Mouse (Mus musculus) midbrain, embryonic 14.5 days (tissue): Measurements from ENCODE around the gene Rnase11. TPM values are rescaled to one million over a fixed set of nuclear protein-coding genes. Genes with fewer than 3 reads are reported as not detected.
"Not testable (repeated sequence)": the region's sequence is repeated elsewhere in the genome, so short reads cannot be mapped to it uniquely, and the experiment has no call there.

Experiments used
- ATAC-seq: fragments of 200-750 bp; cut with Nextera tagmentation; 2 replicates; pipeline ENCODE4 v1.8.0; 2017; ENCODE audit warnings: moderate number of reproducible peaks, moderate library complexity; ENCODE audit not compliant: low FRiP score, low TSS enrichment
- DNase-seq: peaks from one replicate; pipeline ENCODE4 v3.0.0-alpha.2; 2015
- H3K27ac ChIP-seq: fragments of 300-500 bp; sonication (generic); replicated peaks from 2 replicates; pipeline ENCODE4 v1.5.1; 2014; ENCODE audit warnings: mild to moderate bottlenecking, low read depth, low read length, moderate library complexity
- H3K27me3 ChIP-seq: fragments of 300-500 bp; sonication (generic); 2 replicates; pipeline ENCODE4 v1.6.1; 2014; ENCODE audit warnings: low read length, control low read depth, mixed read lengths; ENCODE audit not compliant: control insufficient read depth, insufficient read depth
- H3K36me3 ChIP-seq: fragments of 300-500 bp; sonication (generic); 2 replicates; pipeline ENCODE4 v1.6.1; 2014; ENCODE audit warnings: low read length, control low read depth; ENCODE audit not compliant: control insufficient read depth, insufficient read depth
- H3K4me1 ChIP-seq: fragments of 300-500 bp; sonication (generic); 2 replicates; pipeline ENCODE4 v1.6.1; 2014; ENCODE audit warnings: mild to moderate bottlenecking, antibody characterized with exemption, low read length, control low read depth; ENCODE audit not compliant: control insufficient read depth, insufficient read depth
- H3K4me2 ChIP-seq: fragments of 300-500 bp; sonication (generic); 2 replicates; pipeline ENCODE4 v1.6.1; 2014; ENCODE audit warnings: mild to moderate bottlenecking, low read length, moderate library complexity
- H3K4me3 ChIP-seq: fragments of 300-500 bp; sonication (generic); replicated peaks from 2 replicates; pipeline ENCODE4 v1.5.1; 2014; ENCODE audit warnings: low read depth, low read length
- H3K9ac ChIP-seq: fragments of 300-500 bp; sonication (generic); replicated peaks from 2 replicates; pipeline ENCODE4 v1.6.1; 2014; ENCODE audit warnings: mild to moderate bottlenecking, low read length, moderate library complexity
- H3K9me3 ChIP-seq: fragments of 300-500 bp; sonication (generic); 2 replicates; pipeline ENCODE4 v1.6.1; 2016; ENCODE audit warnings: low read length, control low read depth, mixed read lengths; ENCODE audit not compliant: control insufficient read depth
- WGBS: fragments of 180-500 bp; shearing (Covaris S2); extraction: QIAGEN DNeasy Blood & Tissue Kit; methylation state at CpG from one replicate; pipeline ENCODE4 v1.1.7; 2014; 5-methylcytosine and 5-hydroxymethylcytosine counted together
- polyA plus RNA-seq: library from polyadenylated mRNA; unstranded; fragments of >200 nt; fragmentation: Nextera tagmentation; extraction: Ambion mirVana; gene quantifications from 2 replicates; pipeline ENCODE4 v1.2.1, GENCODE M21; 2014

Gene Rnase11
- polyA plus RNA-seq, 1 experiment from 2014 or later, result not detected

DNA sequence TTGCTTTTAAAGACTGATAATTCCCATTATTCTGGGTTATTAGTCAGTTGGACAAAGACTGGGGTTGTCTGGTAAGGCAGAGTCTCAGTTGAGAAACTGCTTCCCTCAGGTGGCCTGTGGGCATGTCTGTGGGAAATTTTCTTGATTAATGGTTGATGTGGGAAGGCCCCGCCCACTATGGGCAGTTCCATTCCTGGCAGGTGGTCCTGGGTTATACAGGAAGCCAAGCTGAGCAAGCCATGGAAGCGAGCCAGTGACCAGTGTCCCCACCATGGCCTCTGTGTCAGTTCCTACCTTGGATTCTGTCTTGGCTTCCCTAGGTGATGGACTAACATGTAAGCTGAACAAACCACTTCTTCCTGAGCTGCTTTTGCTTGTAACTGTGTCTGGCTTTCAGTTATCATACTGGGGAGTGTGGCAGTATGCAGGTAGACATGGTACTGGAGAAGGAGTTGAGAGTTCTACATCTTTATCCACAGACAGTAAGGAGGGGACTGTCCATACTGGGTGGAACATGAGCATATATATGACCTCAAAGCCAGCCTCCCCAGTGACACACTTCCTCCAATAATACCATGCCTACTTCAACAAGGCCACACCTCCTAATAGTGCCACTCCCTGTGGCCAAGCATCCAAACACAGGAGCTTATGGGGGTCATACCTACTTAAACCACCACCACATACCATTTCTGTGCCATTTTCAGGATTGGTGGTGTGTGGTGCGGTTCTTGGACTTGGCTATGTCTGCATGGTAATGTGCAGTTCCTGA, 22.4 kb downstream of the Rnase11 start:
- H3K4me1 ChIP-seq, result no peaks in the 10 kb centered on the region
- WGBS, result 52% methylated on average over 3 of the region's 3 CpGs
- no peak overlapping the region for H3K4me2 ChIP-seq

DNA sequence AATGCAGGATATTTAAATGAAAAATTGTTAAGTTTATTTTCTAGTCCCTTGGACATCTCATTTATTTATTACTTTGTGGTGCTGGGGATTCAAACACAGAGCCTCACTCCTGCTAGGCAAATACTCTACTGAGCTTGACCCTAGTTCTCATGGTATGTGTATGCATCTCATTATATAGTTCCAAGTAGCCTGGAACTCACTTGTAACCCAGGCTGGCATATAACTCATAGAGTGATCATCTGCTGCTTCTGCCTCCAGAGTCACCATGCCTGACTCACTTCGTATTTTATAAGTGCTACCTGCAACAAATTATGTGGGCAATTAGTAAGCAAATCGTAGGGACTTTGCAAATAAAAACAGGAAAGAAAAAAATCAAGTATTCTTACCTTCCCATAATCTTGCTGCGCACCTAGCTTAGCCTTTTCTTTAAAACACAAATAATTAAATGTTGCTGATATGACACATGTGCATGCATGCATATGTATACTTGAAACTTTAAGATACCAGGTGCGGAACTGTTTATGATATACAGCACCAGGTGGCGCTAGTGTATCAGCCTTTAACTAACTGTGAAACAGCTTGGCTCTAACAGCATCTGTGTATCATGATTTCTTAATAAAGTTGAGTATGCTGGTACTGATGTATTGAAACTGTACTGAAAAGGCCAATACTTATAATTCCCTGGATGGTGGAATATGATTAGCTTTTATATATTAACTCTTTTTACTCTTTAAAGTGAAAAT, 23.4 kb downstream of the Rnase11 start:
- Histone ChIP-seq H3K4me1 (no peaks in the 10 kb centered on the region), H3K4me3 (no peak overlapping the region), H3K27ac (no peak overlapping the region), H3K9ac (no peak overlapping the region), H3K27me3 (no peaks in the 10 kb centered on the region), H3K36me3 (no peaks in the 10 kb centered on the region), H3K4me2 (no peak overlapping the region), H3K9me3 (no peaks in the 10 kb centered on the region)
- DNase-seq (peak; percentile 90), ATAC-seq (no peak)
- WGBS, result 38% methylated on average over 5 of the region's 5 CpGs

More for the DNA sequence above, 22.4 kb downstream of the Rnase11 start:
- Histone ChIP-seq H3K27me3 (no peaks in the 10 kb centered on the region), H3K9ac (no peak overlapping the region), H3K9me3 (no peaks in the 10 kb centered on the region), H3K27ac (no peak overlapping the region), H3K36me3 (no peaks in the 10 kb centered on the region), H3K4me3 (no peak overlapping the region)
- no peak for ATAC-seq
- DNase-seq, result no peak

DNA sequence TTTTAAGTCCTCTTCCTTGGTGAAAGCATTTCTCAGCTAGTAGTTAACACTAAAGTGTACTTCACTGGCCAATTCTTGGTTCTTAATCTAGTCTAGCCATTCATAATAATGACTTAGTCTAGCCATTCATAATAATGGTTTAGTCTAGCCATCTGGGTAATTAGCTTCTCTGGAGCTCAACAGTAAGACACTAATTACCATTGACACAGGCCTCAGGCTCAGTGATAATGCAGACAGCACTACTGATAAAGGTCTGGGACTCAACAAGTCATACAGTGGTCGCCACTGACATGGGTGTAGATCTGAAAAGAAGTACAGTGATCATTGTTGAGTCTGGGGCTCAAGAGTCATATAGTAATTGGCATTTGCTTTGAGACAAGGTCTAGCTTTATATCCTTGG, 25.1 kb downstream of the Rnase11 start:
- no peak for ATAC-seq
- Histone ChIP-seq H3K9me3 (no peaks in the 10 kb centered on the region), H3K27ac (no peak overlapping the region), H3K4me1 (no peaks in the 10 kb centered on the region), H3K36me3 (no peaks in the 10 kb centered on the region), H3K4me2 (no peak overlapping the region), H3K27me3 (no peaks in the 10 kb centered on the region), H3K9ac (no peak overlapping the region), H3K4me3 (no peak overlapping the region)
- 97% methylated on average over 1 of the region's 1 CpGs for WGBS
- no peak for DNase-seq

DNA sequence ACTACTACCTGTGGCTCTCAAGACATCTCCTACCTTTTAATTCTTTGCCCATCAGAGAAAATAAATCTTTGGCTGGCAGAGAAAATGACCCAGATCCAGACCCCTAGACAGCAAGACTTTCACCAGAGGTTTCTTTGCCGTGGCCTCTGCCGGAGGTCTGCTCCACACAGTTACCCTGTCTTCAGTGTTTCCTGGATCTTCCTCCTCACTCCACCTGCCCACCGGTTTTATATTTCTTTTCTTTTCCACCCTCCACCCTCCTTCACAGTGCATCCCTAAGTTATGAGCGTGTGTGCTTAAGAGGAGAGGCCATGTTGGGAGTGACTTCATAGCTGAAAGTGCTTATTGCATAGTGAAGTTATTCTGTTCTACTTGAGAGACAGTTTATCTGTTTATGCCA, 26.5 kb downstream of the Rnase11 start:
- Histone ChIP-seq H3K27me3 (no peaks in the 10 kb centered on the region), H3K9ac (no peak overlapping the region), H3K36me3 (no peaks in the 10 kb centered on the region), H3K9me3 (no peaks in the 10 kb centered on the region), H3K4me2 (no peak overlapping the region), H3K4me3 (no peak overlapping the region), H3K27ac (no peak overlapping the region), H3K4me1 (no peaks in the 10 kb centered on the region)
- 82% methylated on average over 4 of the region's 4 CpGs for WGBS
- no peak for ATAC-seq
- no peak for DNase-seq

DNA sequence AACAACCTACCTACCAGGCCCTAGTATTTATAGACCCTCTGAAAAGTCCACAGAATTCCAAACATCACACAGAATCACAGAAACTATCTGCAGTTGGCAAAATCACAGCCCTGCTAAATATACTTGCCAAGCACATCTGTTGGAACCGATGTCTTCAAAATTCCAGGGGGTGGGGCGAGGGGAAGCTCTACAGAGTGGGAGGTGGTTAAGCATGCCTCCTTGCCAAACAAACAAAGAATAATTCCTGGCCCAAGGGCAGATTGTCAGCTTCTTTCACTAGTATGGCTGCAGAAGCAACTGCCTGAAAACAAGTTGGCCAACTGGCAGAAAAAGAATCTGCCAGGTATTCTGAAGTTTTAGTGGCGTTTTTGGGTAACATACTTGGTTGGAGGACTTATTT, 32.7 kb downstream of the Rnase11 start:
- Histone ChIP-seq H3K27ac (no peak overlapping the region), H3K36me3 (no peaks in the 10 kb centered on the region), H3K9me3 (no peaks in the 10 kb centered on the region), H3K4me1 (no peaks in the 10 kb centered on the region), H3K9ac (no peak overlapping the region), H3K27me3 (no peaks in the 10 kb centered on the region), H3K4me3 (no peak overlapping the region), H3K4me2 (no peak overlapping the region)
- no peak for DNase-seq
- 82% methylated on average over 3 of the region's 3 CpGs for WGBS
- ATAC-seq, result no peak

DNA sequence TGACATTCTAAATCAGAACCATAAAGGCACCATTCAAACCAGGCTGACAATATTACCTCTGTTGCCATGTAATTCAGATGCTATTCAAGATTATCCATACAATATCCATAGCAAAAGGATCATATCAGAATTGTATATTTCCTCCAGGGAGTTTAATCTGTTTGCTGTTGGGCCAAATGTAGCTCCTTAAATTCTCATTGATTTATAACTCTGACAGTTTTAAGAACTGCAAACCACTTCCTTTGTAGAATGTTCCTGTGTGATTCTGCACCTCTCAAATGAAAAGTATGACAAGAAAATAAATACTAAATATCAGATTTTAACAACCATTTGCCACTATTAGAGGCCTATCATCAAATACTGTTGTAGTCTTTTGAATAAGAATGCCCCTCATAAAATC, 34.2 kb downstream of the Rnase11 start:
- Histone ChIP-seq H3K4me3 (no peak overlapping the region), H3K9me3 (no peaks in the 10 kb centered on the region), H3K27me3 (no peaks in the 10 kb centered on the region), H3K27ac (no peak overlapping the region), H3K4me2 (no peak overlapping the region), H3K9ac (no peak overlapping the region), H3K36me3 (no peaks in the 10 kb centered on the region), H3K4me1 (no peaks in the 10 kb centered on the region)
- DNase-seq, result no peak
- ATAC-seq, result no peak

DNA sequence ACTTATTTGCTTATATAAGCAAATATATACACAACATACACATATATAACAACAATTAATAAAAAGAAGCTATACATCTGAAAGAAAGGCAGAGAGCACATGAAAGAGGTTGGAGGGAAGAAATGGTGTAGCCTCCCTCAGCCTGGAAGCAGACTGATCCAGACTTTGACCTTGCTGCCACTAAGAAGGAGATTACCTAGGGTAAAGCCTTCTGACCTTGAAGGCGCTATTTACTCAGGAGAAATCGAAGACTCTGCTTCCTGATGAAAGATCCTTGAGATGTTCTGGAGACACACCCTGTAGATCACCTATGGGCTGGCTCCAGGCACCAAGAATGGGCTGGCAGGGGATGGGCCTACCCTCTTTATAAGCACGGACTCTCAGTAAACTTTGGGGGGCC, 35.2 kb downstream of the Rnase11 start:
- not testable (repeated sequence) for H3K4me2 ChIP-seq, H3K9me3 ChIP-seq, H3K9ac ChIP-seq, H3K4me1 ChIP-seq, DNase-seq, H3K27me3 ChIP-seq, H3K27ac ChIP-seq, ATAC-seq, H3K36me3 ChIP-seq, H3K4me3 ChIP-seq
- 92% methylated on average over 3 of the region's 3 CpGs for WGBS

DNA sequence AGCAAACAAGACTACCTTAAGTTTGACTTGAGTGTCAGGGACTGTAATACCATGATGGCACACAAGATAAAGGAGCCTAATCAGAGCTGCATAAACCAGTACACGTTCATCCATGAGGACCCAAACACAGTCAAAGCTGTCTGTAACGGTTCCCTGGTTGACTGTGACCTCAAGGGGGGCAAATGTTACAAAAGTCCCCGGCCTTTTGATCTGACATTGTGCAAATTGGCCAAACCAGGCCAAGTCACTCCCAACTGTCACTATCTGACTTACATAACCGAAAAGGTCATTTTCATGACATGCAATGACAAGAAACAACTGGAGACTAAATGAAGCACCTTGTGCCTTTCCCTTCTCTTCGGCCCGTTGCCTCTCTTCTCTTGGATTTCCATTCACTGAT, 40.4 kb downstream of the Rnase11 start:
- Histone ChIP-seq H3K27ac (no peak overlapping the region), H3K4me3 (no peak overlapping the region), H3K4me1 (no peaks in the 10 kb centered on the region), H3K9me3 (no peaks in the 10 kb centered on the region), H3K36me3 (no peaks in the 10 kb centered on the region), H3K9ac (no peak overlapping the region), H3K4me2 (no peak overlapping the region), H3K27me3 (no peaks in the 10 kb centered on the region)
- DNase-seq (no peak), ATAC-seq (no peak)
- WGBS, result 87% methylated on average over 6 of the region's 6 CpGs

DNA sequence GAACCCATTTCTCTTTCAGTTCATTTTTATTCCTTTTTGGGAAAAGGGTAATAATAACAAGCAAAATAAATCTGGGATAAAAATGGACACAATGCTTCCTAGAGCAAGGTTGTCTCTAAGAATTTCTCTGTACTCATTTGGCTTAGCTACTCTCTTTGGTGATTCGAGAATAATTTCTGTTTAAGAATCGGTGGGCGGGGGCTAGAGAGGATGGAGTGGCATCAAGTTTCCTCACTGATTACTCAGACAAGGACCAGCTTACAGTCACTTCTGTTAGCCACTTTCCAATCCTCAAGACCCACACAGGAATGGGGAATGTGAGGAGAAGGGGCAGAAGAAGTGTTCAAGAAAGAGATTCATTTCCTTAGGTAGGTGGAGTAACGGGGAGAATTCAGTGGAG, 41.2 kb downstream of the Rnase11 start:
- Histone ChIP-seq H3K9me3 (no peaks in the 10 kb centered on the region), H3K4me2 (no peak overlapping the region), H3K9ac (no peak overlapping the region), H3K4me3 (no peak overlapping the region), H3K27ac (no peak overlapping the region), H3K36me3 (no peaks in the 10 kb centered on the region), H3K27me3 (no peaks in the 10 kb centered on the region), H3K4me1 (no peaks in the 10 kb centered on the region)
- 91% methylated on average over 4 of the region's 4 CpGs for WGBS
- ATAC-seq (no peak), DNase-seq (no peak)
